Mouse (Mus musculus): Measurements from ENCODE around the gene Kif6.

The Kif6 gene

GRCm38 (mm10) chr17:49661626-49662025 is 46.7 kb downstream of the Kif6 start:
- no peak for DNase-seq (ENCODE audit: low read depth, low spot score)

- no peak for DNase-seq (ENCODE audit: low read depth, low spot score)
Measured at GRCm38 (mm10) chr17:49666728-49667127, 51.8 kb downstream of the Kif6 start.

GRCm38 (mm10) chr17:49668296-49668695 is 53.4 kb downstream of the Kif6 start:
- no peak for DNase-seq (ENCODE audit: low read depth, low spot score)

GRCm38 (mm10) chr17:49671921-49672339 is 57.0 kb downstream of the Kif6 start:
- DNase-seq (ENCODE audit: low read depth, low spot score) = no peak

GRCm38 (mm10) chr17:49672421-49672820 is 57.5 kb downstream of the Kif6 start:
- DNase-seq (ENCODE audit: low read depth, low spot score) = no peak

GRCm38 (mm10) chr17:49675629-49676028 is 60.7 kb downstream of the Kif6 start:
- DNase-seq (ENCODE audit: low read depth, low spot score) = no peak

GRCm38 (mm10) chr17:49681410-49681809 is 66.5 kb downstream of the Kif6 start:
- no peak for DNase-seq (ENCODE audit: low read depth, low spot score)

GRCm38 (mm10) chr17:49684146-49684545 is 69.2 kb downstream of the Kif6 start:
- DNase-seq (ENCODE audit: low read depth, low spot score) = no peak

GRCm38 (mm10) chr17:49690607-49691454 is 75.9 kb downstream of the Kif6 start:
- no peak for DNase-seq (ENCODE audit: low read depth, low spot score)

GRCm38 (mm10) chr17:49691455-49691805 is 76.5 kb downstream of the Kif6 start:
- DNase-seq (ENCODE audit: low read depth, low spot score) = no peak

- no peak for DNase-seq (ENCODE audit: low read depth, low spot score)
Measured at GRCm38 (mm10) chr17:49693206-49693605, 78.3 kb downstream of the Kif6 start.

GRCm38 (mm10) chr17:49697220-49697619 is 82.3 kb downstream of the Kif6 start:
- no peak for DNase-seq (ENCODE audit: low read depth, low spot score)

GRCm38 (mm10) chr17:49703492-49704249 is 88.7 kb downstream of the Kif6 start:
- no peak for DNase-seq (ENCODE audit: low read depth, low spot score)

- DNase-seq (ENCODE audit: low read depth, low spot score) = no peak
Measured at GRCm38 (mm10) chr17:49709192-49709591, 94.3 kb downstream of the Kif6 start.

- DNase-seq (ENCODE audit: low read depth, low spot score) = no peak
Measured at GRCm38 (mm10) chr17:49710101-49710630, 95.2 kb downstream of the Kif6 start.

GRCm38 (mm10) chr17:49726206-49726605 is 111.3 kb downstream of the Kif6 start:
- no peak for DNase-seq (ENCODE audit: low read depth, low spot score)

- no peak for DNase-seq (ENCODE audit: low read depth, low spot score)
Measured at GRCm38 (mm10) chr17:49726976-49727375, 112.0 kb downstream of the Kif6 start.

- DNase-seq (ENCODE audit: low read depth, low spot score) = no peak
Measured at GRCm38 (mm10) chr17:49727428-49728045, 112.6 kb downstream of the Kif6 start.

GRCm38 (mm10) chr17:49729856-49730255 is 114.9 kb downstream of the Kif6 start:
- DNase-seq (ENCODE audit: low read depth, low spot score) = no peak

- no peak for DNase-seq (ENCODE audit: low read depth, low spot score)
Measured at GRCm38 (mm10) chr17:49732706-49733105, 117.8 kb downstream of the Kif6 start.

GRCm38 (mm10) chr17:49734079-49734478 is 119.1 kb downstream of the Kif6 start:
- DNase-seq (ENCODE audit: low read depth, low spot score) = no peak

GRCm38 (mm10) chr17:49734776-49735175 is 119.8 kb downstream of the Kif6 start:
- DNase-seq (ENCODE audit: low read depth, low spot score) = no peak

All from embryo, embryonic 11.5 days (tissue).